Mouse (Mus musculus): ENCODE measurements at regions not wholly inside any gene's neighbourhood (a gene's known extent, or its start where the extent isn't known, plus 50 kb on each side); places are given as distances from the start of the nearest gene placed in this dataset.

GRCm38 (mm10) chr4:131491960-131492359 lies 346.1 kb downstream of the Ptpru start:
- Histone ChIP-seq H3K4me2 (no peak overlapping the region), H3K9me3 (no peaks in the 10 kb centered on the region), H3K4me3 (no peak overlapping the region), H3K36me3 (no peaks in the 10 kb centered on the region), H3K9ac (no peak overlapping the region), H3K4me1 (peaks cover 6% of the 10 kb centered on the region), H3K27me3 (replicated peaks) (peaks cover 66% of the 10 kb centered on the region), H3K27ac (replicated peaks) (no peak overlapping the region)
- WGBS, result 50% methylated on average over 4 of the region's 4 CpGs
- no peak for ATAC-seq (ENCODE audit: extremely low read depth, insufficient number of reproducible peaks, low FRiP score, low TSS enrichment)

GRCm38 (mm10) chr4:131493726-131494125 lies 344.4 kb downstream of the Ptpru start:
- Histone ChIP-seq H3K4me1 (no peaks in the 10 kb centered on the region), H3K4me3 (no peak overlapping the region), H3K27me3 (replicated peaks) (peaks cover 62% of the 10 kb centered on the region), H3K9ac (no peak overlapping the region), H3K4me2 (no peak overlapping the region), H3K36me3 (no peaks in the 10 kb centered on the region), H3K9me3 (no peaks in the 10 kb centered on the region), H3K27ac (replicated peaks) (no peak overlapping the region)
- no peak for ATAC-seq (ENCODE audit: extremely low read depth, insufficient number of reproducible peaks, low FRiP score, low TSS enrichment)
- WGBS, result 38% methylated on average over 4 of the region's 4 CpGs

- no peak overlapping the region for H3K4me3 ChIP-seq
- no peak overlapping the region for H3K9ac ChIP-seq
- no peak overlapping the region for H3K27ac ChIP-seq (replicated peaks)
- no peaks in the 10 kb centered on the region for H3K9me3 ChIP-seq
- no peak for ATAC-seq (ENCODE audit: extremely low read depth, insufficient number of reproducible peaks, low FRiP score, low TSS enrichment)
- H3K27me3 ChIP-seq (replicated peaks), result peaks cover 49% of the 10 kb centered on the region
- H3K4me2 ChIP-seq, result no peak overlapping the region
- H3K36me3 ChIP-seq, result no peaks in the 10 kb centered on the region
- no peaks in the 10 kb centered on the region for H3K4me1 ChIP-seq
- 47% methylated on average over 5 of the region's 5 CpGs for WGBS
Observed at GRCm38 (mm10) chr4:131496900-131497299, 341.2 kb downstream of the Ptpru start.

GRCm38 (mm10) chr4:131500928-131501650 lies 337.0 kb downstream of the Ptpru start:
- 71% methylated on average over 10 of the region's 10 CpGs for WGBS

GRCm38 (mm10) chr4:131508154-131508553 lies 329.9 kb downstream of the Ptpru start:
- Histone ChIP-seq H3K36me3 (no peaks in the 10 kb centered on the region), H3K27me3 (replicated peaks) (0 out of 2 replicates have a peak, but pooled peaks cover 8% of the 10 kb centered on the region), H3K4me3 (no peak overlapping the region), H3K4me2 (no peak overlapping the region), H3K27ac (replicated peaks) (no peak overlapping the region), H3K9me3 (no peaks in the 10 kb centered on the region), H3K9ac (no peak overlapping the region), H3K4me1 (no peaks in the 10 kb centered on the region)
- ATAC-seq (ENCODE audit: extremely low read depth, insufficient number of reproducible peaks, low FRiP score, low TSS enrichment), result no peak
- 51% methylated on average over 7 of the region's 7 CpGs for WGBS

More at GRCm38 (mm10) chr4:131500928-131501650, 337.0 kb downstream of the Ptpru start:
- Histone ChIP-seq H3K36me3 (no peaks in the 10 kb centered on the region), H3K4me1 (no peaks in the 10 kb centered on the region), H3K27me3 (replicated peaks) (0 out of 2 replicates have a peak, but pooled peaks cover 15% of the 10 kb centered on the region), H3K9ac (no peak overlapping the region), H3K27ac (replicated peaks) (no peak overlapping the region), H3K4me3 (no peak overlapping the region), H3K4me2 (no peak overlapping the region), H3K9me3 (no peaks in the 10 kb centered on the region)
- no peak for ATAC-seq (ENCODE audit: extremely low read depth, insufficient number of reproducible peaks, low FRiP score, low TSS enrichment)

DNA sequence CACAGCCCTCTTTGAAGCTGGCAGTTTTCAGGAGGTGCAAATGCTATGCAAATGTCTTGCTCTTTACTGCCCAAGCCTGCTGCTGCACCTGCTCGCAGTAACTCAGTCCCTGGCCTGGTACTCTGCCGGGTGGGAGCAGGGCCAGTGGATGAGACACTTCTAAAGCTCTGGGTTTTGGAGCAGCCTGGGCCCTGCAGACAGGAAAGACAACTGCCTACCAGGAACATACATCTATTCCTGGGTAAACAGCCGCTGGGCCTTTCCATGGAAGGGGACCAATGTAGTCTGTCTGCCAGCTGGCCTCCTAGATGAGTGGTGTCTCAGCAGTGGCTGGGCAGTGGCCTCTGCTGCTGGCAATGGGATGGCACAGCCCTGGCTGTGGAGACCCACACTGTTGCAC lies 326.5 kb downstream of the Ptpru start:
- no peak for ATAC-seq (ENCODE audit: extremely low read depth, insufficient number of reproducible peaks, low FRiP score, low TSS enrichment)
- H3K27ac ChIP-seq (replicated peaks), result no peak overlapping the region
- no peaks in the 10 kb centered on the region for H3K36me3 ChIP-seq
- no peak overlapping the region for H3K9ac ChIP-seq
- no peak overlapping the region for H3K4me3 ChIP-seq
- 65% methylated on average over 3 of the region's 3 CpGs for WGBS
- peaks cover 8% of the 10 kb centered on the region; the same call in 1 of the 2 replicates for H3K27me3 ChIP-seq (replicated peaks)
- H3K4me2 ChIP-seq, result no peak overlapping the region
- H3K4me1 ChIP-seq, result no peaks in the 10 kb centered on the region
- no peaks in the 10 kb centered on the region for H3K9me3 ChIP-seq

GRCm38 (mm10) chr4:131512768-131513167 lies 325.3 kb downstream of the Ptpru start:
- no peak for ATAC-seq (ENCODE audit: extremely low read depth, insufficient number of reproducible peaks, low FRiP score, low TSS enrichment)
- Histone ChIP-seq H3K27ac (replicated peaks) (no peak overlapping the region), H3K4me2 (no peak overlapping the region), H3K9ac (no peak overlapping the region), H3K36me3 (no peaks in the 10 kb centered on the region), H3K9me3 (no peaks in the 10 kb centered on the region), H3K27me3 (replicated peaks) (peaks cover 1% of the 10 kb centered on the region; the same call in 1 of the 2 replicates), H3K4me1 (no peaks in the 10 kb centered on the region), H3K4me3 (no peak overlapping the region)
- 59% methylated on average over 7 of the region's 7 CpGs for WGBS

GRCm38 (mm10) chr4:131520636-131521306 lies 317.3 kb downstream of the Ptpru start:
- Histone ChIP-seq H3K9me3 (no peaks in the 10 kb centered on the region), H3K9ac (no peak overlapping the region), H3K27ac (replicated peaks) (no peak overlapping the region), H3K4me2 (no peak overlapping the region), H3K36me3 (no peaks in the 10 kb centered on the region), H3K4me3 (no peak overlapping the region), H3K27me3 (replicated peaks) (peaks cover 5% of the 10 kb centered on the region; the same call in 1 of the 2 replicates), H3K4me1 (no peaks in the 10 kb centered on the region)
- no peak for ATAC-seq (ENCODE audit: extremely low read depth, insufficient number of reproducible peaks, low FRiP score, low TSS enrichment)
- 72% methylated on average over 10 of the region's 10 CpGs for WGBS

DNA sequence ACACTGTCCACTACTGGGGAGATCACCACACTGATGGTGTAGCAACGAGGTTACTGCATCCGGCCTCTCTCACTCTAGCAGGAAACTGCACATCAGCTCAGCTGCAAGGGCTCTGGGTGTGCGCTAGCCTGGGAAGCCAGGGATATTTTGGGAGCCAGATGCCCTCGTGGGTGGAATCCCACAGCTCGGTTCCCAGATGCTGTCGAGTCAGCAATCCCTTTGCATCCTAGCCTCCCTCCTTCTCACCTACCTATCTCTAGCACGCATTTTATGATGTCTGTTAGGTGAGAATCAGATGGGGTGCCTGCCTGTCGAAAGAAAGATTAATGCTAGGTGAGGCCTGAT lies 316.8 kb downstream of the Ptpru start:
- H3K4me3 ChIP-seq, result no peak overlapping the region
- no peak overlapping the region for H3K27ac ChIP-seq (replicated peaks)
- no peak for ATAC-seq (ENCODE audit: extremely low read depth, insufficient number of reproducible peaks, low FRiP score, low TSS enrichment)
- no peaks in the 10 kb centered on the region for H3K4me1 ChIP-seq
- peaks cover 8% of the 10 kb centered on the region for H3K27me3 ChIP-seq (replicated peaks)
- no peak overlapping the region for H3K9ac ChIP-seq
- no peak overlapping the region for H3K4me2 ChIP-seq
- H3K36me3 ChIP-seq, result no peaks in the 10 kb centered on the region
- WGBS, result 57% methylated on average over 8 of the region's 8 CpGs
- H3K9me3 ChIP-seq, result no peaks in the 10 kb centered on the region

DNA sequence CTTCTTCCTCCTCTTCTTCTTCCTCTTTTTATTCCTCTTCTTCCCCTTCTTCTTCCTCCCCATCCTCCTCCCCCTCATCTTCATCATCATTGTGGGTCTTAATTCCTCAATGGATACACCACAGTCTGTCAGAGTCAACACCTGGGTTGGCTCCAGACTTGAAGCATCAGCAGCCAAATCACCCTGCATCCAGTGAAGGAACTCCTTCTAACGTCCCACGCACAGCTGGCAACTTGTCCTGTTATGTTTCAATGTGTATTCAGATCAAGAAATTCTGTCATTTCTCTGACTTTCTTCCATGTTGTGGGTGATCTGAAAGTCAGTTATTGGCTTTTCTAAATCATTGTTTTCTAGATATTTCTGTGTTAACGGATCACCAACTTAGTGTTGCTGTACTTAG lies 312.9 kb downstream of the Ptpru start:
- Histone ChIP-seq H3K4me1 (no peaks in the 10 kb centered on the region), H3K27ac (replicated peaks) (no peak overlapping the region), H3K27me3 (replicated peaks) (peaks cover 16% of the 10 kb centered on the region), H3K36me3 (no peaks in the 10 kb centered on the region), H3K9me3 (no peaks in the 10 kb centered on the region), H3K4me3 (no peak overlapping the region), H3K4me2 (no peak overlapping the region), H3K9ac (no peak overlapping the region)
- WGBS, result 69% methylated on average over 3 of the region's 3 CpGs
- no peak for ATAC-seq (ENCODE audit: extremely low read depth, insufficient number of reproducible peaks, low FRiP score, low TSS enrichment)

DNA sequence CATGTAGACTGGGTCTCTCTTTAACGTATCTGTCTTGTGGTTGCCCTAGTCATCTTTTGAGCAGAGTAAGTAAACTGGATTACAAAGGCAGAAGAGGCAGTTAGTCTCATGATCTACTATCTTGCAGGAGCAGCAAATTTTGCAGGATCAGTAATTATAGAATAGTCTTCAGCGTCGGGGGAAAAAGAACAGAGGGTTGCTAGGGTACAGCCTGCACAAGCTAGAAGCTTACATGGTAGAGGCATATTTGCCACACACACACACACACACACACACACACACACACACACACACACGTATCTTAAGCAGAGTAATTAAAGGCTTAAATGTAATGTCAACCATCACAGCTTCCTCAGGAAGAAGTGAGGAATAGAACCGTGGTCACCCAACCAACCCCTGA lies 307.6 kb downstream of the Ptpru start:
- H3K27ac ChIP-seq (replicated peaks), result no peak overlapping the region
- H3K9ac ChIP-seq, result no peak overlapping the region
- no peak for ATAC-seq (ENCODE audit: extremely low read depth, insufficient number of reproducible peaks, low FRiP score, low TSS enrichment)
- H3K36me3 ChIP-seq, result no peaks in the 10 kb centered on the region
- no peak overlapping the region for H3K4me3 ChIP-seq
- no peaks in the 10 kb centered on the region for H3K9me3 ChIP-seq
- no peaks in the 10 kb centered on the region for H3K4me1 ChIP-seq
- peaks cover 11% of the 10 kb centered on the region; the same call in 1 of the 2 replicates for H3K27me3 ChIP-seq (replicated peaks)
- no peak overlapping the region for H3K4me2 ChIP-seq
- WGBS, result 72% methylated on average over 5 of the region's 5 CpGs

DNA sequence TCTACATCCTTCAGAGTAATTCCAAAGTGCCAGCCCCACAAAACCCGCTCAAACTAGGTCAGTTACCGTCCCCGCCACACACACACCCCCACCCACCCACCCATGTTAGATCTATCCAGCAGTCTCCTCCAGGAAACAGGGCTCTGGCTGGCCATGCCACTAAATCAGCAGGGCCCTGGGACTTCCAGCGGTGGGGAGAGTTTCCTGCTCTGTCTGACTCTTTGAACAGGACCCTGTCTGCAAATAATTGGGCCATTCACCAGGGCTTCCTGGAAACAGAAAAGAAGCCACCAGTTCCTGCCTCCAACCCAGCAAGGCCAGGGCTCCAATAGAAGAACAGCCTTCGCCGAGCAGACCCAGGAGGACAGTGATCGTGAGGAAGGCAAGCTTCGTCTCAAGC lies 307.1 kb downstream of the Ptpru start:
- no peaks in the 10 kb centered on the region for H3K4me1 ChIP-seq
- no peak overlapping the region for H3K4me3 ChIP-seq
- no peaks in the 10 kb centered on the region for H3K9me3 ChIP-seq
- WGBS, result 62% methylated on average over 8 of the region's 8 CpGs
- no peak for ATAC-seq (ENCODE audit: extremely low read depth, insufficient number of reproducible peaks, low FRiP score, low TSS enrichment)
- H3K27me3 ChIP-seq (replicated peaks), result peaks cover 10% of the 10 kb centered on the region; the same call in 1 of the 2 replicates
- H3K36me3 ChIP-seq, result no peaks in the 10 kb centered on the region
- H3K9ac ChIP-seq, result no peak overlapping the region
- H3K27ac ChIP-seq (replicated peaks), result no peak overlapping the region
- no peak overlapping the region for H3K4me2 ChIP-seq
